Mouse (Mus musculus) olfactory bulb, adult 2 months (tissue): ENCODE measurements at regions not wholly inside any gene's neighbourhood (a gene's known extent, or its start where the extent isn't known, plus 50 kb on each side); places are given as distances from the start of the nearest gene placed in this dataset.

Source experiments
- CTCF ChIP-seq: fragments of 200-500 bp; IDR thresholded peaks from 2 replicates; pipeline ENCODE4 v1.5.1; 2012; ENCODE audit warnings: low read depth, mild to moderate bottlenecking, low read length, moderate library complexity; ENCODE audit not compliant: insufficient read depth
- POLR2A ChIP-seq: fragments of 200-500 bp; IDR thresholded peaks from 2 replicates; pipeline ENCODE4 v1.6.1; 2012; ENCODE audit warnings: mild to moderate bottlenecking, low read depth, low read length, moderate library complexity; ENCODE audit not compliant: insufficient read depth

DNA sequence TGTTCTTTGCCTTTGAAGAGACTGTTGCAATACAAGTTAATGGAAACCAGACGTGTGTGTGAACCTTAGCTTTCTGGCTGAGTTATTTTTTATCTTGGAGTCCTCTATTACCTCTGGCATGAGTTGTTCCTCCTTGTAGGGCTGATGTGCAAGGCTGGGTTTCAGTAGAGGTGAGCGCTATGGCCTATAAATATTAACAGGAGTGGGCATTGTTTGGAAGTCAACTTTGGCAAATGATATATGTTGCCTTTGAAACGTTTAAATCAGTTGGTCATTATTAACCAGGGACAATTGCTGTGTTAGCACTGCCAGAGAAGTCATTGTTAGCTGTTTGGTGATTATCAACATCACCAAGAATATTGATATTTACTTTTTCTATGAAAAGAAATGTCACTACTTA, 1352.6 kb downstream of the Gsdmc2 start:
- no peak for TF ChIP-seq CTCF
- TF ChIP-seq POLR2A, result no peak
